Mouse (Mus musculus): ENCODE data around the gene Srrm1.

Gene Srrm1

DNA sequence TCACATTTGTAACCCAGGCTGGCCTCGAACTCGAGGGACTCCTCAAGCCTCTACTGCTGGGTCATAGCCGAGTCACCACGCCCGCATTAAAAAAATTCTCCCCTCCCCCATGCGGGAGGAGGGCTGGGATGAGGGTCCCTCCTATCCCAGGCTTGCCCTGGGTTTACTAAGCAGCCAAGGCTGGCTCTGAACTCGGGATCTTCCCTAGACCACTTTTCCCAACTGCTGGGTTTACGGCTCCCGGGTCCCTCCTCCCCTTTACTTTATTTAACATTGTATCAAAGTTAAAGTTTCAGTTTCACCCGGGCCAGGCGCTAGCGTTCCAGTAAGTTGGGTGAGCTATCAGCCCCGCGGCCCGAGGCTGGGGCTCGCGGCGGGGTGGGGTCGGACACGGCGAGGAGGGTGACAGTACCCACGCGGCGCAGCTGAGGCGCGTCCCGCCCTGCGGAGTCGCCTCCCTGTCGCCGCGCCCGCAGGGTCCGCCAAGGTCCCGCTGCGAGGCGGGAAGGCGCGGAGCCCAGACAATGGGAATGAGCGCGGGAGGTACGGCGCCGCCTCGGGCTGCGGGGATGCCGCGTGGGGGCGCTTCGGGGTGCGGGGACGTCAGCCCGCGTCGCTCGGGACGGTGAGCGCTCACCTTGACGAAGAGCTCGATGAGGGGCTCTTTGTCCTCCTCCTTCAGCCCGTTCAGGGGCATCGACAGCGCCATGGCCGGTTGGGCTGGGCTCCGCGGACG is 81.1 kb downstream of the Srrm1 start:
- DNase-seq (ENCODE audit: low spot score) = peak; percentile 71

GRCm38 (mm10) chr4:135271419-135271828 is 81.7 kb downstream of the Srrm1 start:
- no peak for DNase-seq (ENCODE audit: low spot score)
